Mouse (Mus musculus) heart, postnatal 14 days (tissue): Measurements from ENCODE around the gene Prdm12. TPM values are rescaled to one million over a fixed set of nuclear protein-coding genes. Genes with fewer than 3 reads are reported as not detected.
"Not testable (repeated sequence)": the region's sequence is repeated elsewhere in the genome, so short reads cannot be mapped to it uniquely, and the experiment has no call there.

ENCODE experiments used
- DNase-seq, 2 experiments: peaks; one replicate each; pipeline ENCODE4 v3.0.0; 2021 to 2022
- intact Hi-C: fragments of 180-260 bp; cut with DNase I; formaldehyde crosslinking; loops from one replicate; pipeline ENCODE4 v1.15.1; 2025
- total RNA-seq, 2 experiments: library from RNA; stranded (reverse); gene quantifications; 2 replicates each; pipeline ENCODE4 v1.2.3; 2021

Gene Prdm12
- total RNA-seq, 2 experiments from 2014 or later = not detected

- intact Hi-C loops = no loop called here
- DNase-seq = no peak
Observed at GRCm38 (mm10) chr2:31640609-31641507, 1.0 kb downstream of the Prdm12 start.

GRCm38 (mm10) chr2:31641508-31641830 lies 1.6 kb downstream of the Prdm12 start:
- intact Hi-C loops = no loop called here
- no peak for DNase-seq

- no peak for DNase-seq
- intact Hi-C loops = no loop called here
Observed at GRCm38 (mm10) chr2:31641929-31642328, 2.1 kb downstream of the Prdm12 start.

- DNase-seq = no peak
- intact Hi-C loops = no loop called here
Observed at GRCm38 (mm10) chr2:31653971-31654853, 14.4 kb downstream of the Prdm12 start.

GRCm38 (mm10) chr2:31654854-31655559 lies 15.2 kb downstream of the Prdm12 start:
- intact Hi-C loops = loop anchor here (1.0 kb wide), 1 partner anchor 172 kb away; no protein-coding TSS in a partner anchor
- peak; percentile 52 to 69 for DNase-seq

- intact Hi-C loops = no loop called here
- DNase-seq = no peak
Observed at GRCm38 (mm10) chr2:31656374-31656773, 16.5 kb downstream of the Prdm12 start.

GRCm38 (mm10) chr2:31662939-31663803 lies 23.3 kb downstream of the Prdm12 start:
- intact Hi-C loops = no loop called here
- DNase-seq = no peak

GRCm38 (mm10) chr2:31663804-31664180 lies 24.0 kb downstream of the Prdm12 start:
- no peak for DNase-seq
- intact Hi-C loops = no loop called here

GRCm38 (mm10) chr2:31667332-31667731 lies 27.5 kb downstream of the Prdm12 start:
- intact Hi-C loops = no loop called here
- DNase-seq = peak; percentile 25 to 35

- peak; percentile 89 to 91 for DNase-seq
- intact Hi-C loops = no loop called here
Observed at GRCm38 (mm10) chr2:31670551-31671035, 30.8 kb downstream of the Prdm12 start, which contains the start of gene Exosc2. Exosc2 (plus strand) TSS chr2:31670715.

- no peak for DNase-seq
- intact Hi-C loops = no loop called here
Observed at GRCm38 (mm10) chr2:31678641-31679040, 38.8 kb downstream of the Prdm12 start.

GRCm38 (mm10) chr2:31681051-31681707 lies 41.3 kb downstream of the Prdm12 start:
- DNase-seq = not testable (repeated sequence)
- intact Hi-C loops = loop anchor here (10.0 kb wide), 1 partner anchor 454 kb away; no protein-coding TSS in a partner anchor

GRCm38 (mm10) chr2:31681731-31682235 lies 41.9 kb downstream of the Prdm12 start:
- intact Hi-C loops = loop anchor here (10.0 kb wide), 1 partner anchor 453 kb away; no protein-coding TSS in a partner anchor

GRCm38 (mm10) chr2:31683666-31684065 lies 43.8 kb downstream of the Prdm12 start:
- DNase-seq = peak; percentile 65 to 74
- intact Hi-C loops = loop anchor here (1.0 to 10.0 kb wide), 3 partner anchors 102 to 451 kb away; no protein-coding TSS in a partner anchor

More at GRCm38 (mm10) chr2:31681731-31682235, 41.9 kb downstream of the Prdm12 start:
- no peak for DNase-seq

GRCm38 (mm10) chr2:31688074-31688925 lies 48.5 kb downstream of the Prdm12 start, which contains the start of gene Abl1:
Abl1 (plus strand) TSS chr2:31688376.
- peak; percentile 92 to 94 for DNase-seq
- intact Hi-C loops = loop anchor here (2.0 to 10.0 kb wide), 2 partner anchors 73 to 447 kb away; no protein-coding TSS in a partner anchor

- peak; percentile 10 to 28 for DNase-seq
- intact Hi-C loops = loop anchor here (2.0 to 10.0 kb wide), 2 partner anchors 72 to 446 kb away; no protein-coding TSS in a partner anchor
Observed at GRCm38 (mm10) chr2:31689045-31689444, 49.2 kb downstream of the Prdm12 start.

- intact Hi-C loops = no loop called here
- no peak for DNase-seq
Observed at GRCm38 (mm10) chr2:31690063-31690462, 50.2 kb downstream of the Prdm12 start.
